Mouse (Mus musculus): ENCODE data around the gene Slc7a5. TPM values are rescaled to one million over a fixed set of nuclear protein-coding genes. Genes with fewer than 3 reads are reported as not detected.

Gene Slc7a5
- polyA plus RNA-seq, 1 experiment: 1.9 TPM

DNA sequence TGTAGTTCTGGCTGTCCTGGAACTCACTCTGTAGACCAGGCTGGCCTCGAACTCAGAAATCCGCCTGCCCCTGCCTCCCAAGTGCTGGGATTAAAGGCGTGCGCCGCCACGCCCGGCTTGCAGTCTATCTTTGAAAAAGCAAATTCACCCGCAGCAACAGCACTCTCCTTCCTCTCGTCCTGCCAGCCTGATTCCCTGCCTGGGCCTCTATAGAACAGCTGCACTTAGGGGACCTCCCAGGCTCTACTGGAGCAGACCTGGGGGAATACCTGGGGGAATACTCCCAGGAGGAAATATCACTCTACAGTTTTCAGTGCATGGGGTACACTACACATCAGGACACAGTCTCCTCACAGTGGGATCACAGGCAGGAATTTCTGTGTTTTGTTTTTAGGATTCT is 58.2 kb downstream of the Slc7a5 start:
- peaks cover 29% of the 10 kb centered on the region; the same call in 1 of the 2 replicates for H3K4me1 ChIP-seq (ENCODE audit: control insufficient read depth, insufficient read depth, low read length)
- no peak overlapping the region for H3K27ac ChIP-seq (ENCODE audit: insufficient read depth, low read depth, low read length)
- TF ChIP-seq POLR2A (IDR thresholded peaks at IDR 0.05; ENCODE audit: borderline replicate concordance, low read depth, low read length) (no peak), CTCF (IDR thresholded peaks at IDR 0.05; ENCODE audit: low read depth, low read length) (no peak)
- H3K4me3 ChIP-seq (ENCODE audit: insufficient read depth, low read length): no peak overlapping the region

DNA sequence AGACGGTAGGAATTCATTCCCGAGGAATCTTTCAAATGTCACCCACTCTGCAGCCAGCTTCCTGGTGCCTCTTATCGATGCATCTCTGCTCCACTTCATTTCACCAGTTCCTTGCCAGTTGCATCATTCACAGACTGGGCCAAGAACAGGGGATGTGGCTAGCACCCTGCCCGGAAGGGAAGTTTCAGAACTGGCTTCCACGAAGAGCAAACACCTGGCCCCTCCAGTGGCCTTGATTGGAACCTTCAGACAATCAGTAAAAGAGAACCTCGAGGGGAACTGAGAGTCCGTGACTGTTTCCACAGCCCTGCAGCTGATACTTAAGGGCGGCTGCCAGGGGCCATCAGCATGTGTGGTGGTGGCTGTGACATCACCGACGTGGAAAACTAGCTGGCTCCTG is 59.0 kb downstream of the Slc7a5 start:
- H3K27ac ChIP-seq (ENCODE audit: insufficient read depth, low read depth, low read length): no peak overlapping the region
- TF ChIP-seq CTCF (IDR thresholded peaks at IDR 0.05; ENCODE audit: low read depth, low read length) (no peak), POLR2A (IDR thresholded peaks at IDR 0.05; ENCODE audit: borderline replicate concordance, low read depth, low read length) (no peak)
- peaks cover 25% of the 10 kb centered on the region; the same call in 1 of the 2 replicates for H3K4me1 ChIP-seq (ENCODE audit: control insufficient read depth, insufficient read depth, low read length)
- H3K4me3 ChIP-seq (ENCODE audit: insufficient read depth, low read length): no peak overlapping the region

DNA sequence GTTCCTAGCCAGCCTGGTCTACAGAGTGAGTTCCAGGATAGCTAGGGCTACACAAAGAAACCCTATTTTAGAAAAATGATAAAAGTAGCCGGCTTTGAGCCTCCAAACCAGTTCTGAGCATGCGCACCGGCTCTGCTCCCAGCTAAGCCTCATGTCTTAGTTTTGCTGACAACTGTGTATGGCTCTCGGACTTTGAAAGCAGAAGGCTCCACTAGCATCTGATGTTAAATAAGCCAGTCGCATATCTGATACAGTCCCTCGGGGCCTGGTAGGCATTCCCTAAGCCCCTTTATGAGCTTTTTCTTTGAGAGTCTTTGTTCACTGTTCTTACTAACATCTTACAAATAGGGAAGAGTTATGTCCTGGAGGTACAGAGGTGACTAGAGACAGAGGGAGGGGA is 59.5 kb downstream of the Slc7a5 start:
- Histone ChIP-seq H3K4me1 (ENCODE audit: control insufficient read depth, insufficient read depth, low read length) (peaks cover 22% of the 10 kb centered on the region; the same call in 1 of the 2 replicates), H3K4me3 (ENCODE audit: insufficient read depth, low read length) (no peak overlapping the region), H3K27ac (ENCODE audit: insufficient read depth, low read depth, low read length) (no peak overlapping the region)
- TF ChIP-seq POLR2A (IDR thresholded peaks at IDR 0.05; ENCODE audit: borderline replicate concordance, low read depth, low read length): no peak
- no peak for TF ChIP-seq CTCF (IDR thresholded peaks at IDR 0.05; ENCODE audit: low read depth, low read length)

DNA sequence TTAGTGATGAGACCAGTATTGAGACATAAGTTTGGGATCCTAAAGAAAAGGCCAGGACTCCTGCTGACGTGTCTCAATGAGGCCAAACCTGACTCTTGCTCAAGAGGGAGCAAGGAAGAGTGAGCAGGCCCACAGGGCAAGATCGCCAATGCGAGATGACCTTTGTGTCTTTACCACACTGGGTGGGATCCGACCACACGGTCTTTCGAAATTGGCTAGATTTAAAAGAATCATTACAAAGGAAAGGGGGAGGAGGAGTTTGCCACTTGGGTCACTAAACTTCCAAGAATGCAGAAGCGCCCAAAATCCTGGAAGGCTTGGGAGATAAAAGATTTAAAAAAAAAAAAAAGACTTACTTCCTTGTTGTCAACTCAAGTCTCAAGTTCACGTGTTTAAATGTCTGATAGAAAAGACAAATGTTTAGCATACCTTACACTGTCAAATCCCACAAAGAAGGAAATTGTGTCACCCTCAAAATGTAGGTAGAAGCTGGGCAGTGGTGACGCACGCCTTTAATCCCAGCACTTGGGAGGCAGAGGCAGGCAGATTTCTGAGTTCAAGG is 60.2 kb downstream of the Slc7a5 start:
- Histone ChIP-seq H3K27ac (ENCODE audit: insufficient read depth, low read depth, low read length) (no peak overlapping the region), H3K4me3 (ENCODE audit: insufficient read depth, low read length) (no peak overlapping the region), H3K4me1 (ENCODE audit: control insufficient read depth, insufficient read depth, low read length) (peaks cover 22% of the 10 kb centered on the region; the same call in 1 of the 2 replicates)
- no peak for TF ChIP-seq CTCF (IDR thresholded peaks at IDR 0.05; ENCODE audit: low read depth, low read length)
- TF ChIP-seq POLR2A (IDR thresholded peaks at IDR 0.05; ENCODE audit: borderline replicate concordance, low read depth, low read length): no peak

GRCm38 (mm10) chr8:121846815-121847214 is 60.7 kb downstream of the Slc7a5 start:
- H3K27ac ChIP-seq (ENCODE audit: insufficient read depth, low read depth, low read length): no peak overlapping the region

GRCm38 (mm10) chr8:121844765-121845164 is 62.7 kb downstream of the Slc7a5 start:
- no peak overlapping the region for H3K27ac ChIP-seq (ENCODE audit: insufficient read depth, low read depth, low read length)
- TF ChIP-seq POLR2A (IDR thresholded peaks at IDR 0.05; ENCODE audit: borderline replicate concordance, low read depth, low read length) (no peak), CTCF (IDR thresholded peaks at IDR 0.05; ENCODE audit: low read depth, low read length) (no peak)
- H3K4me3 ChIP-seq (ENCODE audit: insufficient read depth, low read length): no peak overlapping the region
- H3K4me1 ChIP-seq (ENCODE audit: control insufficient read depth, insufficient read depth, low read length): peaks cover 9% of the 10 kb centered on the region; the same call in 1 of the 2 replicates

More at GRCm38 (mm10) chr8:121846815-121847214, 60.7 kb downstream of the Slc7a5 start:
- TF ChIP-seq POLR2A (IDR thresholded peaks at IDR 0.05; ENCODE audit: borderline replicate concordance, low read depth, low read length) (no peak), CTCF (IDR thresholded peaks at IDR 0.05; ENCODE audit: low read depth, low read length) (no peak)
- Histone ChIP-seq H3K4me1 (ENCODE audit: control insufficient read depth, insufficient read depth, low read length) (peaks cover 22% of the 10 kb centered on the region; the same call in 1 of the 2 replicates), H3K4me3 (ENCODE audit: insufficient read depth, low read length) (no peak overlapping the region)

DNA sequence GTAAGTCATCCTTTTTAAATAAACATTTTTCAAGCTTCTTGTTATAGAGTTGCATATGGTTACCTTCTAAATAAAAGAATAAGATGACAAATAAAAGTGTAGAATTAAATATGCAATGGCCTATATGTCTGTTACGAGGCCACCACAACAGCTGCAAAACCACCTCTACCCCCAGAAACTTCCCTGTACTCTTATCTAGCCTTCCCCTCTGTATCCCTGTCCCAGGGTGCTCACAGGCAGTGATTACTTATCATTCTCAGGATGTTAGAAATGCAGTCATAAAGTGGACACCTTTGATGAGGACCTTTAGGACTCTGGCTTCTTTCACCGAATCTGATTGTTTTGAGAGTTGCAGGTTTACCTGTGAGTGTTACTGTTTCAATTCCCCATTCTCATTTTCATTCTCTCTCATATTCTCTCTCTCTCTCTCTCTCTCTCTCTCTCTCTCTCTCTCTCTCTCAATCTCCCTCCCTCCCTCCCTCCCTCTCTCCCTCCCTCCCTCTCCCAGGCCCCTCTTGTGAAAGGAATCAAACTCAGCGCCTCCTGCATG is 64.2 kb downstream of the Slc7a5 start:
- no peak for TF ChIP-seq CTCF (IDR thresholded peaks at IDR 0.05; ENCODE audit: low read depth, low read length)
- TF ChIP-seq POLR2A (IDR thresholded peaks at IDR 0.05; ENCODE audit: borderline replicate concordance, low read depth, low read length): no peak
- Histone ChIP-seq H3K4me1 (ENCODE audit: control insufficient read depth, insufficient read depth, low read length) (peaks cover 6% of the 10 kb centered on the region; the same call in 1 of the 2 replicates), H3K27ac (ENCODE audit: insufficient read depth, low read depth, low read length) (no peak overlapping the region), H3K4me3 (ENCODE audit: insufficient read depth, low read length) (no peak overlapping the region)

GRCm38 (mm10) chr8:121842064-121842955 is 65.2 kb downstream of the Slc7a5 start:
- TF ChIP-seq POLR2A (IDR thresholded peaks at IDR 0.05; ENCODE audit: borderline replicate concordance, low read depth, low read length) (no peak), CTCF (IDR thresholded peaks at IDR 0.05; ENCODE audit: low read depth, low read length) (no peak)
- Histone ChIP-seq H3K4me1 (ENCODE audit: control insufficient read depth, insufficient read depth, low read length) (peaks cover 2% of the 10 kb centered on the region; the same call in 1 of the 2 replicates), H3K27ac (ENCODE audit: insufficient read depth, low read depth, low read length) (no peak overlapping the region), H3K4me3 (ENCODE audit: insufficient read depth, low read length) (no peak overlapping the region)

- Histone ChIP-seq H3K27ac (ENCODE audit: insufficient read depth, low read depth, low read length) (no peak overlapping the region), H3K4me1 (ENCODE audit: control insufficient read depth, insufficient read depth, low read length) (no peaks in the 10 kb centered on the region; the same call in 1 of the 2 replicates), H3K4me3 (ENCODE audit: insufficient read depth, low read length) (no peak overlapping the region)
- peak; percentile 71 for TF ChIP-seq CTCF (IDR thresholded peaks at IDR 0.05; ENCODE audit: low read depth, low read length)
- no peak for TF ChIP-seq POLR2A (IDR thresholded peaks at IDR 0.05; ENCODE audit: borderline replicate concordance, low read depth, low read length)
These were observed 66.3 kb downstream of the Slc7a5 start for GRCm38 (mm10) chr8:121841242-121841641.

Measured in bone marrow macrophage, adult 2 months (primary cell).